Mouse (Mus musculus): Measurements from ENCODE around the gene Ccdc50.
A peak's percentile ranks its signal among the peaks of the same experiment; 100 is the strongest.

Gene Ccdc50

DNA sequence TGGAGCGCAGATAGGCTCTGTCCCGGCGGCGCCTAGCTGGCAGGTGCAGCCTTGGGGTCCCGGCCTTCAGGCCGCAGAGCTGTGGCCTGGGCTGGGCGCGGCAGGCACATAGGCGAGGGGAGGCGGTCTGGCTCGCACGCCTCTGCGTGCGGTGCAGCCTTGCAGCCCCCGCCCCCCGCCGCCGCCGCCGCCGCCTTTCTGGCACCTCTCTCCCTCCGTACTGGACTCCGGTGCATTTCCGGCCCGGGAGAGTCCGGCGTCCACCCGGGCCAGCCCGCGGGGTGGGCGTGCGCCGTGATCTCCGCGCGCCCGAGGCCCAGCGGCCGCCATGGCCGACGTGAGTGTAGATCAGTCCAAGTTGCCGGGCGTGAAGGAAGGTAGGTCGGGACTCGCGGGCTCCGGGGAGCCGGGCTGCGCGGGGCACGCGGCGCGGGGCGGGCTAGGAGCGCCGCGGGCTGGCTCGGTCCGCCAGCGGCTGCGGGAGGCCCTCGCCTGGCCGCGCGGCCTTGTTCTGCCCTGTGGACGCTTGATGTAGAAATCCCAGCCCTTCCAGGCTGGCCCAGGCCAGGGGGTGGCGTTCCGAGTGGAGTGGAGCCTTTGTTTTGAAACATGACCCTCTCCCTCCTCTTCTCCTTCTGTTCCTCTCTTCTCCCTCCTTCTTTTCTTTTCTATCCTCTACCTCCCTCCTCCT lies at the start of gene Ccdc50:
TSS of gene Ccdc50 (plus strand) at position 109 of the 691 bp plus-strand sequence.
- peak; percentile 83 for DNase-seq (ENCODE audit: extremely low spot score)

GRCm38 (mm10) chr16:27347521-27347920 lies 41.1 kb upstream of the Ccdc50 start:
- no peak for DNase-seq (ENCODE audit: extremely low spot score)

GRCm38 (mm10) chr16:27348359-27348758 lies 40.3 kb upstream of the Ccdc50 start:
- DNase-seq (ENCODE audit: extremely low spot score), result no peak

- no peak for DNase-seq (ENCODE audit: extremely low spot score)
These were observed 39.4 kb upstream of the Ccdc50 start for GRCm38 (mm10) chr16:27349235-27349634.

- DNase-seq (ENCODE audit: extremely low spot score), result no peak
These were observed 38.7 kb upstream of the Ccdc50 start for GRCm38 (mm10) chr16:27349878-27350532.

DNA sequence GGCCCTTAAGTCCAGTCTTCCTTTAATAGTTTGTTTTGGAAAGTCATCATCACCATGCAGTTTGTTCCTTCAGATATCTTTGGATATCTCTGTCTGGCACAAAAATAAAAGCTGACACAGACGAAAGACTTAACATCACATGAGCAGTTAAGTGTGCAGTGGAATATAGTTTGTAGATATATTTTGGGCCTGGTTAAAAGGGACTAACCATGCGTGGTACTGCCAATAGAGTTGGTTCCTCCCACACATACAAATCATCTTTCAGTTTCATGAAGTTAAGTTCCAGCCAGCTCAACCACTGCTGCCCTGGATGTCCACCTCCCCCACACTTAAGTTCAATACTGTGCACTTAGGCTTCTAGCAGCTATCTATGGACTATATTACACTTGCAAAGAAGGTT lies 34.2 kb upstream of the Ccdc50 start:
- no peak for DNase-seq (ENCODE audit: extremely low spot score)

GRCm38 (mm10) chr16:27360059-27360458 lies 28.6 kb upstream of the Ccdc50 start:
- no peak for DNase-seq (ENCODE audit: extremely low spot score)

DNA sequence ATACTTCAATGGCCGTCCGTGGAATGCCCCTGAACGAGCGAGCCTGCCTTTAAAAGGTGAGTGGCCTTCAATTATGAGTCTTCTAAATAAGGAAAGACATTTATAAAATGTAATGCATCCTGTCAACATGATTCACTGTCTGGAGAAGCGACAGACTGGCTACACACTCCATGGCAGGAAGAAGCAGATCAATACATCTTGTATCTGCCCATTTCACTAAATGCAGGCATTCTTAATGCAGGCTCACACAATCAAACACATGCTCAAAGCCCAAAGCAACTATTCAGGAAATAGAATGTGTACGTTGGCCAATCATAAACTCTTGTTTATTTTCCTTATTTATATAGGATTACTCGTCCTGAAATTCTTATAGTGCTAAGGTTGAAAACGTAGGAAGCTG lies 18.5 kb upstream of the Ccdc50 start, which contains the start of gene Uts2b:
TSS of gene Uts2b (minus strand) at position 49 of the 400 bp plus-strand sequence.
- no peak for DNase-seq (ENCODE audit: extremely low spot score)

- DNase-seq (ENCODE audit: extremely low spot score), result no peak
These were observed 18.0 kb upstream of the Ccdc50 start for GRCm38 (mm10) chr16:27370700-27371099.

GRCm38 (mm10) chr16:27374139-27374538 lies 14.5 kb upstream of the Ccdc50 start:
- DNase-seq (ENCODE audit: extremely low spot score), result no peak

- DNase-seq (ENCODE audit: extremely low spot score), result no peak
These were observed 13.4 kb upstream of the Ccdc50 start for GRCm38 (mm10) chr16:27375318-27375717.

GRCm38 (mm10) chr16:27376556-27376955 lies 12.1 kb upstream of the Ccdc50 start:
- no peak for DNase-seq (ENCODE audit: extremely low spot score)

- no peak for DNase-seq (ENCODE audit: extremely low spot score)
These were observed 6.5 kb upstream of the Ccdc50 start for GRCm38 (mm10) chr16:27382217-27382616.

DNA sequence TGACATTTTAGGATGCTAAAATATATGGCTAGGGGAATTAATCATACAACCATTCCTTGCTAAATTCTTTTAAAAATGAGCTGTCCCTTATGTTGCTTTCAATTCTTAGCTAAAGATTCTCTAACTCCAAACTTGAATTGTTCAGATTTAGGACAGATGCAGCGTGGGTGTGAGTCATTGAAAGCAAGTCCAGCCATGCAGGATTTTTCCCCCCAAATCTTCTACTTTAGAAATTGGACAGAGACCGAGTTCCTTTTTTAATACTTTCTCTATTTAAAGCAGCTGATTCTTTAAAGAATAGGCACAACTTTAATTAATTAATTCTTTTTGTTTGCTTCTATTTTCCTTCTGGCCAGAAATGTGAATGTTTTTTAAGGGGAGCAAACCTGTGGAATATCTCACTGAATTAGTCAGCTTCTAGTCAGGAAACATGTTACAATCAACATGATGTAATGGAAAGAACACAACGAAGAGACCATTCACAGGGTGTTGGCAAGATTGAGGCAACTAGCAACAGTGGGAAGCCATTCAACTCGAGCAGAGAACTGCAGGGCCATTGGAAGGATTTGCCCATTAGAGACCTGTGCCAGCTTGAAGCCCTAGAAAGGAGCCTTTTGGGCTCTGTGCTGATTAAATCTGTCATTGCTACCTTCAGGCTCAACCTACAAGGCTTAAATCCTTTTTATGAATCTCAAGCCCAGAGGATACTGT lies 3.6 kb upstream of the Ccdc50 start:
- DNase-seq (ENCODE audit: extremely low spot score), result no peak

DNA sequence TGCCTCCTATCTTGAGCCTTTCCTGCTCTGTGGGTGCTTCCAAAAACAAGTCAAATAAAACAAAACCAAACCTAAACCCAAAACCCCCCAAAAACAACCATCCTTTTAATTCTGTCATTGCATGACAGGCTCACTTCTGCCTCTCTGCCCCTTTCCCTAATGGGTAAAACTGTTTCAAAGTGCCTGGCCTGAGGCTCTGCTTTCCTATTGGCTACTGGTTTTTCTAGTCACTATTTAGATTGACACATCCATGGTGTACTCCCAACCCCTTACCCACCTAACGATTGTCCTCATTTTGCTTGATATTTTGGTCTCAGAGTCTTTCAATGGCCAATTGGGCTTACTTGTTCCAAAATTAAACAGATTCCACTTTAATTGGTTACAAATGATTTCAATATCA lies 3.0 kb upstream of the Ccdc50 start:
- DNase-seq (ENCODE audit: extremely low spot score), result no peak

DNA sequence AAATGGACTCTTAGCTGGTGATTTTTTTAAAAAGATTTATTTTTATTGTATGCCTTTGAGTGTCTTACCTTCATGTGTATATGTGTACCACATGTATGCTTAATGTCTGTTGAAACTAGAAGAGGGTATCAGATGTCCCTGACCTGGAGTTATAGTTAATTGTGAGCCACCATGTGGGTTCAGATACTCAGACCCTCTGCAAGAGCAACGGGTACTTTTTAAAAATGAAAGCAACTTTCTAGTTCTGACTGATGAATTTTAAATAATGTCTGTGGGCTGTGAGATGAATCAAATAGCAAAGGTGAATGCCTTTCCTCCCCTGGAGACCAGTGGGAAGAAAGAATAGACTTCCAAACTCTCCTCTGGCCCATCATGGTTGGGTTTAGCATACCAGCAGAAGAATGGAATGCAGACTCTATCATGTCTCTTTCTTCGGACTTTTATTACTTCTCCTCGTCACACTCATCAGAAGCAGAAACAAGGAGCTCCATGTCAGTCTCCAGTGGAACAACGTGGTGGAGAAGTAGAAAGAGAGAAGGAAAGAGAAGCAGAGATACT lies 1.7 kb upstream of the Ccdc50 start:
- DNase-seq (ENCODE audit: extremely low spot score), result no peak

- DNase-seq (ENCODE audit: extremely low spot score), result peak; percentile 8
These were observed 746 bp upstream of the Ccdc50 start for GRCm38 (mm10) chr16:27387634-27388611.

DNA sequence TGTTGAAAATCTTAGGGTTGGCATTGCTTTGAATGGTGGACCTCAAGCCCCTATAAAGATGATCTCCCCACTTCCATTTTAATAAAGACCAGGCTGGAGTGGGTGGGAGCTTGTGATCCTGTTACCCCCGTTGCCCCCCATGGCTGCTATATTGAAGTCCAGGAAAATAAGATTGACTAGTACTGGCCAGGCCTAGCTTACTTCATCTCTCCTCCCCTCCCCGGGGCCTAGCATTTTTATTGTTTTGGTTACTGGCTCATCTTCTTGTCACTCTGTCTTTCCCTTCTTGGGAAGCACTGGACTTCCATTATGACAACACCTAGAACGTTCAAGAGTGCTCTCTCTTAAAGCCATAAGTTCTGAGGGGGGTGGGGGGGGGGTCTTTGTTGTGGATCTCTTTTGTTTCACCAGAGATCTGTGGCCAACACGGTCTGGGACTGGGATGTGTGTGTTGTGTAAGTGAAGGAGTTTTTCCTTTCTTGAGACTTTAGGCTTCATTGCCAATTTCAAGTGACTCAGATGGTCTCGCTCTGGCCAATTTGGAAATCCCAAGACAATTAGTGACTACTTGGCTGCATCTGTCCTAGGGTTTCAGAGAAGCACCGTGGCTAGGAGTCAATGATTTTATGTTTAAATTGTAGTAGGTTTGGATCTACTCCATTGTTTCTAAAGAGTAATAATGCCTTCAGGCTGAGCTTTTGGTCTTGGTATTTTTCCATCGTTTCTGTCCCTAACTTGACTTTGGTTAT lies 1.0 kb downstream of the Ccdc50 start:
- peak; percentile 11 for DNase-seq (ENCODE audit: extremely low spot score)

GRCm38 (mm10) chr16:27390306-27390705 lies 1.6 kb downstream of the Ccdc50 start:
- no peak for DNase-seq (ENCODE audit: extremely low spot score)

DNA sequence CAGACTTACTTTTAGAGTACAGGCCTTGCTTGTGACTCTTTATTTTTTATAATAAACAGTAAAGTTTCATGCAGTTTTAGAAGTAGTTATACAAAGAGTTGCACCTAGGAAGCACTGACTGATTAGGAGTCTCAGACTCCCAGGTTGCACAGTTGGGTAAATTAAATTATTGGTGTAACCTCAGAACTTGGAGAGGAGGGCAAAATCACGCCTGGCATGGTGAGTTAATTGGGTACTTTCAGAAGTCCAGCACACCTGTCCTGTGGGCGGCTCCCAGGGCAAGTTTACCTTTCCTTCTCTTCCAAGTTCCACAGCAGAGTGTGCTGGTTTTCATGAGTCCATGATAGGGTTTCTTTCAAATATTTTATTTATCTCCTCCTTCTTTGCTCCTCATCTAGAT lies 3.2 kb downstream of the Ccdc50 start:
- DNase-seq (ENCODE audit: extremely low spot score), result no peak
